Mouse (Mus musculus): ENCODE results near the gene Tssc4.

Tssc4 gene

DNA sequence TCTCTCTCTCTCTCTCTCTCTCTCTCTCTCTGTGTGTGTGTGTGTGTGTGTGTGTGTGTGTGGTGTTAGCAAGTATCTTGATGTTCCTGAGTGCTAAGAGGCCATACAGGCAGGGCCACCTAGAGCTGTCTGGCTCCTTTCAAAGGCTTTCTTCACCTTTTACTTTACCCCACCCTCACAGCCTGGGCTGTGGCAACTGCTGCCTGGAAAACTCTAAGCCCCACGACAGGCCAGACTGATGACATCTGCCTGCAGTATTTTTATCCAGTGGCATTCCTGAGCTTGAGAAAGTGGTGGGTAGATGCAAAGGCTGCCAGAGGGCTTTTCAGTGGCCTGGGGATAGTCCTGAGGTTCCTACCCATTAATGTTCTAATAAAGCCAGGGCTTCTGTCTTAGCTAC, 43.3 kb downstream of the Tssc4 start:
- DNase-seq: no peak

- no peak for DNase-seq
Measured at GRCm38 (mm10) chr7:143114773-143115172, 45.7 kb downstream of the Tssc4 start.

DNA sequence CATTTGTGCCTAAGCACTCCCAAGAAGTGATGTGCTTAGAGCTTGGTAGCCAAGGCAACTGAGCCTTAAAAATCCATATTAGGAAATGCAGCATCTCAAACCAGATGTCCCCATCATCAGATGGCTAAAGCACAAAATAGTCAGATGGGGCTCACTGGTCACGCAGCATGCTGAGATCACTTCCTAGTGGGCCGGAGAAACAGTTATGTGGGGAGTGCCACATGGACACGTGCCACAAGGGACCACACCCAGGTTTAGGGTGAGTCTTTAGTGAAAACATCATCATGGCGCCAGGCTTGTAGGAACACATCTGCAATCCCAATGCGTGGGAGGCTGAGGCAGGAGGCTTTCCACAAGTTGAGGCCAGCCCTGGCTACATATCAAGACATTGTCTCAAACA, 47.5 kb downstream of the Tssc4 start:
- DNase-seq: no peak

- no peak for DNase-seq
Measured at GRCm38 (mm10) chr7:143119407-143119806, 50.4 kb downstream of the Tssc4 start.

DNA sequence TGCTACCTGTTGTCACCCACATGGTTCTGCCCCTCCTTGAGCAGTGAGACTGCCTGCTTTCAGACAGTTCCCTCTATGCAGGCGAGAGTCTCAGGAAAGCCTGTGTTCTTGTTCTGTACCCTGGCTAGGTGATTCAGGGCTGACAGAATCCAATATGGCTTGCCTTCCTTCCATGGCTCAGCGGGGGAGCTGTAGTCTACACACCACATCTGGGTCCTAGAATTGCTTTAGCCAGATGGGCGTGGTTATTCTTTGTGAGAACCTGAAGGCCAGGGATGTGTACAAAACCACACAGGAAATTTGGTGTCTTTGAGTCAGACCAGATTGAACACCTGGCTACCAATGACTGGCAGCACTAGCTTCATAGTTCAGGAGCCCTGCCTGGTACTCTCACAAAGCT, 50.8 kb downstream of the Tssc4 start:
- no peak for DNase-seq
